ENCODE assay signal across 7 mouse cellular contexts in the genomic region with DNA sequence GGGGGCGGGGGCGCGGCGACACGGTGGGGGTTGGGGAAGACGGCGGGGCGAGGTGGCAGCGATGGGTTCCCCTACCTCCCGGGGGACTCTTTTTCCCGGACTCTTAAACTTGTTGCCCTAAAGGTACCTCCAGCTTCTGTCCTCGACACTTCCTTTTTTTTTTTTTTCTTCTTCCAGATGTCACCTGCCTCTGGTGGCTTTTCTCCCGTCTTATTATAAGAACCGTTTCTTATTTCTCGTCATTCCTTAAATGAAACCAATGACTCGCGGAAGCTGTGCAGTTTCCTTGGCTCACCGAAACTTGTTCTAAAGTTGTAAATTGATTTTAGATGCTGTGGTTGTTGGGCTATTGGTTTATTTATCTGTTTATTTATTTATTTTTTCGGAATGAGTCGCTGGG. TPM values are rescaled to one million over a fixed set of nuclear protein-coding genes. Genes with fewer than 3 reads are reported as not detected.
DNase-seq lines count a peak whose midpoint lies in the region; ATAC-seq lines count a peak whose summit lies in the region.

No protein-coding gene starts in this region.

- H3K4me1 ChIP-seq in forebrain, embryonic 10.5 days, result peaks cover 31% of the 10 kb centered on the region
- peaks cover 10% of the 10 kb centered on the region for H3K4me1 ChIP-seq in limb, embryonic 13.5 days
- no peaks in the 10 kb centered on the region; the same call in 1 of the 2 replicates for H3K4me1 ChIP-seq in stomach, embryonic 15.5 days

- H3K27me3 ChIP-seq in forebrain, embryonic 10.5 days (ENCODE audit: poor library complexity, severe bottlenecking), result 0 out of 2 replicates have a peak, but pooled peaks cover 6% of the 10 kb centered on the region
- H3K27me3 ChIP-seq in limb, embryonic 13.5 days, result peaks cover 18% of the 10 kb centered on the region; the same call in 1 of the 2 replicates
- no peaks in the 10 kb centered on the region for H3K27me3 ChIP-seq in stomach, embryonic 15.5 days (replicated peaks)

- 2% methylated on average over 20 of the region's 20 CpGs for WGBS in forebrain, embryonic 10.5 days
- WGBS in limb, embryonic 13.5 days, result 2% methylated on average over 18 of the region's 20 CpGs
- 2% methylated on average over 18 of the region's 20 CpGs for WGBS in stomach, embryonic 15.5 days

- H3K27ac ChIP-seq in forebrain, embryonic 10.5 days, result peak overlapping the region; percentile 90
- H3K27ac ChIP-seq in limb, embryonic 13.5 days, result no peak overlapping the region
- no peak overlapping the region for H3K27ac ChIP-seq in stomach, embryonic 15.5 days

- DNase-seq in retina, embryonic 14.5 days (ENCODE audit: low spot score), result peak; percentile 13
- DNase-seq in retina, postnatal 1 day, result no peak
- no peak for DNase-seq in forebrain, embryonic 10.5 days (ENCODE audit: extremely low spot score, low spot score)
- DNase-seq in yolk sac, embryonic 10.5 days (ENCODE audit: low spot score), result no peak
- DNase-seq in kidney, postnatal 10 days, result no peak

- H3K4me2 ChIP-seq in limb, embryonic 13.5 days (replicated peaks), result peak overlapping the region; percentile 84
- H3K4me2 ChIP-seq in stomach, embryonic 15.5 days, result peak overlapping the region; percentile 83

- no peak for ATAC-seq in limb, embryonic 13.5 days (ENCODE audit: low FRiP score, low read depth)
- ATAC-seq in stomach, embryonic 15.5 days (ENCODE audit: insufficient read depth, low FRiP score, low read depth), result no peak

- H3K4me3 ChIP-seq in forebrain, embryonic 10.5 days, result peak overlapping the region; percentile 94
- H3K4me3 ChIP-seq in limb, embryonic 13.5 days, result peak overlapping the region; percentile 99
- H3K4me3 ChIP-seq in stomach, embryonic 15.5 days (replicated peaks), result peak overlapping the region; percentile 96

- peak overlapping the region; percentile 90 for H3K9ac ChIP-seq in limb, embryonic 13.5 days
- H3K9ac ChIP-seq in stomach, embryonic 15.5 days, result peak overlapping the region; percentile 65; the same call in 1 of the 2 replicates

- H3K36me3 ChIP-seq in forebrain, embryonic 10.5 days (replicated peaks), result peaks cover 2% of the 10 kb centered on the region; the same call in 1 of the 2 replicates
- H3K36me3 ChIP-seq in limb, embryonic 13.5 days, result no peaks in the 10 kb centered on the region
- H3K36me3 ChIP-seq in stomach, embryonic 15.5 days, result no peaks in the 10 kb centered on the region

- H3K9me3 ChIP-seq in forebrain, embryonic 10.5 days, result no peaks in the 10 kb centered on the region
- H3K9me3 ChIP-seq in limb, embryonic 13.5 days, result no peaks in the 10 kb centered on the region
- no peaks in the 10 kb centered on the region for H3K9me3 ChIP-seq in stomach, embryonic 15.5 days

RNA-seq across cellular contexts. Expression of a gene that starts 0.7 kb away (rescaled TPM):
- 5.5 and 5.7 TPM in 2 replicates for polyA plus RNA-seq in forebrain, embryonic 10.5 days (2016; fragmentation: Nextera tagmentation; extraction: Ambion mirVana)
- 3.3 and 3.8 TPM in 2 replicates for polyA plus RNA-seq in limb, embryonic 13.5 days (2015; fragmentation: Nextera tagmentation; extraction: Ambion mirVana)
- 6.3 and 7.9 TPM in 2 replicates for polyA plus RNA-seq in stomach, embryonic 15.5 days (2015; fragmentation: Nextera tagmentation; extraction: Ambion mirVana)
